Mouse (Mus musculus) left cerebral cortex, postnatal 36 days (tissue): Measurements from ENCODE around the gene Capn8. TPM values are rescaled to one million over a fixed set of nuclear protein-coding genes. Genes with fewer than 3 reads are reported as not detected.

Experiments used
- DNase-seq, 2 experiments: peaks; one replicate each; pipeline ENCODE4 v3.0.0; 2021 to 2022; ENCODE audit warnings: low spot score in 2 of 2, mixed read lengths in 1 of 2
- intact Hi-C: fragments of 180-260 bp; cut with DNase I; formaldehyde crosslinking; loops from one replicate; pipeline ENCODE4 v1.15.1; 2025
- total RNA-seq, 2 experiments: library from RNA; stranded (reverse); gene quantifications; 2 replicates each; pipeline ENCODE4 v1.2.3; 2021

The Capn8 gene
- total RNA-seq, 2 experiments from 2014 or later, result not detected

GRCm38 (mm10) chr1:182664841-182665240 is 100.0 kb downstream of the Capn8 start:
- DNase-seq, result no peak
- intact Hi-C loops, result no loop called here

- intact Hi-C loops, result no loop called here
- no peak for DNase-seq
Measured at GRCm38 (mm10) chr1:182667281-182667680, 102.5 kb downstream of the Capn8 start.

GRCm38 (mm10) chr1:182669741-182670140 is 104.9 kb downstream of the Capn8 start:
- intact Hi-C loops, result no loop called here
- DNase-seq, result no peak

GRCm38 (mm10) chr1:182670563-182671342 is 105.9 kb downstream of the Capn8 start:
- intact Hi-C loops, result no loop called here
- no peak for DNase-seq

GRCm38 (mm10) chr1:182671343-182671624 is 106.5 kb downstream of the Capn8 start:
- intact Hi-C loops, result no loop called here

GRCm38 (mm10) chr1:182675346-182675745 is 110.5 kb downstream of the Capn8 start:
- no peak for DNase-seq
- intact Hi-C loops, result no loop called here

More at GRCm38 (mm10) chr1:182671343-182671624, 106.5 kb downstream of the Capn8 start:
- no peak for DNase-seq

GRCm38 (mm10) chr1:182678151-182678550 is 113.3 kb downstream of the Capn8 start:
- DNase-seq, result no peak
- intact Hi-C loops, result no loop called here

- intact Hi-C loops, result no loop called here
- no peak for DNase-seq
Measured at GRCm38 (mm10) chr1:182679169-182679568, 114.4 kb downstream of the Capn8 start.

- intact Hi-C loops, result no loop called here
Measured at GRCm38 (mm10) chr1:182679582-182679981, 114.8 kb downstream of the Capn8 start.

More at GRCm38 (mm10) chr1:182679582-182679981, 114.8 kb downstream of the Capn8 start:
- no peak for DNase-seq

Other genes with a start within 250 kb of the Capn8 start
- gene Fbxo28, start 223.4 kb upstream of the Capn8 start, total RNA-seq, result 10 to 100 TPM; 50.7 to 55.3 TPM
- gene Trp53bp2, start 155.8 kb upstream of the Capn8 start, total RNA-seq, result 10 to 100 TPM; 21.9 to 23.4 TPM
- 10 to 100 TPM; 59.1 to 63.6 TPM for gene Capn2, start 47.4 kb upstream of the Capn8 start, total RNA-seq
- gene Ccdc185, start 184.2 kb downstream of the Capn8 start, total RNA-seq, result under 1 TPM; 0.20 to 0.25 TPM
- 100 to 1,000 TPM; 113 TPM for gene Susd4, start 198.9 kb downstream of the Capn8 start, total RNA-seq